Mouse (Mus musculus): ENCODE results near the gene Akap4.

GRCm38 (mm10) chrX:7057634-7058033, 9.7 kb upstream of the Akap4 start:
- TF ChIP-seq CHD2 (IDR thresholded peaks at IDR 0.05; ENCODE audit: low read depth, low read length) (no peak), ZNF384 (IDR thresholded peaks at IDR 0.05; ENCODE audit: low read depth, low read length) (no peak), MAFK (IDR thresholded peaks at IDR 0.05; ENCODE audit: insufficient read depth, low read depth, low read length) (no peak)
